32 mouse cellular contexts compared by ENCODE assay signal in the genomic region with DNA sequence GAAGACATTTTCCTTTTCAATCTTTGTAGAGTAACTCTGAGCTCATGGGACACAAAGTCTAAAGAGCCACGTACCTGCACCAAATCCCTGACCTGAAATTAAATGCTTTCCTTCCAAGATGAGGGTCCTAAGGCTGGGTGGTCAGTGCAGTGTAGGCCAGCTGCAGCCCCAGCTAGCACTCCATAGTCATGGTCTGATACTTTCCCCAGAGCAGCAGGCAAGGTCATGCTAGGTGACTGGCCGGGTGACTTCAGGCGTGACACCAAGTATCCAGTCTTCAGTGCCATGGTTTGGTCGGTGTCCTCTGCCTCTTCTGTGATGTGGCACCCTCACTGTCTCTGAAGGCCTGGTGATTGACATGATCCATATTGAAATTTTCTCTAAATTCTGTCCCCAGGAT. TPM values are rescaled to one million over a fixed set of nuclear protein-coding genes. Genes with fewer than 3 reads are reported as not detected.
"Had no signal": no experiment of that assay in that cellular context is flagged by ENCODE, and none has a peak within 500 bp of the region (broad histone marks: within the 10 kb centered on the region; RNA-seq: fewer than 3 reads in every experiment).

No protein-coding gene starts in this region.

- ATAC-seq: hindbrain, embryonic 16.5 days; hindbrain, postnatal 0 days; inflammation-experienced regulatory T-cells, adult 6 months; intestine, embryonic 15.5 days; intestine, embryonic 16.5 days; intestine, postnatal 0 days had no signal

- H3K36me3 ChIP-seq: heart, embryonic 10.5 days; heart, embryonic 12.5 days; heart, embryonic 15.5 days; hindbrain, embryonic 10.5 days; hindbrain, embryonic 12.5 days; hindbrain, embryonic 13.5 days; hindbrain, embryonic 15.5 days; intestine, embryonic 15.5 days had no signal

- H3K9ac ChIP-seq: heart, embryonic 12.5 days; heart, embryonic 13.5 days; heart, embryonic 15.5 days; hindbrain, embryonic 12.5 days; hindbrain, embryonic 13.5 days; hindbrain, embryonic 14.5 days; hindbrain, embryonic 15.5 days; intestine, embryonic 15.5 days had no signal

- H3K9me3 ChIP-seq: heart, embryonic 10.5 days; heart, embryonic 13.5 days; heart, embryonic 15.5 days; hindbrain, embryonic 15.5 days; intestine, embryonic 15.5 days had no signal

- H3K27ac ChIP-seq: heart, adult 2 months; heart, embryonic 10.5 days; heart, embryonic 13.5 days; heart, embryonic 15.5 days; hindbrain, embryonic 10.5 days; hindbrain, embryonic 12.5 days; hindbrain, embryonic 13.5 days; hindbrain, embryonic 14.5 days; hindbrain, embryonic 15.5 days; hindbrain, postnatal 0 days; intestine, embryonic 15.5 days; layer of hippocampus, adult 2 months; left cerebral cortex, adult 2 months had no signal

- H3K4me2 ChIP-seq: heart, embryonic 11.5 days; heart, embryonic 12.5 days; heart, embryonic 13.5 days; heart, embryonic 15.5 days; hindbrain, embryonic 12.5 days; hindbrain, embryonic 13.5 days; hindbrain, embryonic 14.5 days; hindbrain, embryonic 15.5 days; intestine, embryonic 15.5 days had no signal

- H3K27me3 ChIP-seq: heart, embryonic 13.5 days; heart, embryonic 15.5 days; hindbrain, embryonic 15.5 days; intestine, embryonic 15.5 days had no signal

- H3K4me1 ChIP-seq: hindbrain, embryonic 10.5 days; hindbrain, embryonic 12.5 days; hindbrain, embryonic 13.5 days; intestine, embryonic 15.5 days had no signal

- H3K4me3 ChIP-seq: heart, adult 2 months; heart, embryonic 10.5 days; heart, embryonic 12.5 days; heart, embryonic 13.5 days; heart, embryonic 15.5 days; hindbrain, embryonic 10.5 days; hindbrain, embryonic 12.5 days; hindbrain, embryonic 13.5 days; hindbrain, embryonic 15.5 days; intestine, embryonic 15.5 days; layer of hippocampus, adult 2 months; left cerebral cortex, adult 2 months had no signal

- DNase-seq: heart, adult 2 months; heart, postnatal 10 days; heart, postnatal 14 days; heart, postnatal 36 days; heart, postnatal 4 days; kidney, adult 11 months; kidney, adult 18-20 months; kidney, adult 2 months; kidney, postnatal 10 days; kidney, postnatal 25 days; kidney, postnatal 36 days; kidney, postnatal 4 days; layer of hippocampus, adult 9-11 months; layer of hippocampus, postnatal 36 days had no signal

RNA-seq across cellular contexts. Expression of a gene that starts 11.4 kb away (rescaled TPM):
- polyA plus RNA-seq: inflammation-experienced regulatory T-cells, adult 6 months had no signal
